Mouse (Mus musculus): ENCODE results near the gene Sorcs2.

GRCm38 (mm10) chr5:35980542-35980941 is 417.4 kb downstream of the Sorcs2 start:
- TF ChIP-seq CTCF (IDR thresholded peaks at IDR 0.05; ENCODE audit: extremely low read depth, insufficient read depth, insufficient read length, insufficient replicate concordance) (no peak), POLR2A (IDR thresholded peaks at IDR 0.05; ENCODE audit: low read depth, low read length) (no peak)

Measured in spleen, adult 2 months (tissue).